Mouse (Mus musculus) midbrain, embryonic 16.5 days (tissue): ENCODE data around the gene Ccdc96. TPM values are rescaled to one million over a fixed set of nuclear protein-coding genes. Genes with fewer than 3 reads are reported as not detected.

Source experiments
- ATAC-seq: fragments of 200-750 bp; cut with Nextera tagmentation; 2 replicates; pipeline ENCODE4 v1.8.0; 2017; ENCODE audit warnings: moderate TSS enrichment
- H3K27ac ChIP-seq: fragments of 300-500 bp; sonication (generic); 2 replicates; pipeline ENCODE4 v1.5.1; 2014; ENCODE audit warnings: mild to moderate bottlenecking, low read length, mixed read lengths
- H3K27me3 ChIP-seq: fragments of 300-500 bp; sonication (generic); 2 replicates; pipeline ENCODE4 v1.6.1; 2014; ENCODE audit warnings: low read depth, low read length, mixed read lengths; ENCODE audit not compliant: control insufficient read depth, insufficient read depth
- H3K36me3 ChIP-seq: fragments of 300-500 bp; sonication (generic); 2 replicates; pipeline ENCODE4 v1.6.1; 2014; ENCODE audit warnings: mild to moderate bottlenecking, low read length, moderate library complexity, mixed read lengths; ENCODE audit not compliant: control insufficient read depth, insufficient read depth
- H3K4me1 ChIP-seq: fragments of 300-500 bp; sonication (generic); 2 replicates; pipeline ENCODE4 v1.6.1; 2014; ENCODE audit warnings: mild to moderate bottlenecking, low read length, mixed read lengths; ENCODE audit not compliant: control insufficient read depth, insufficient read depth
- H3K4me2 ChIP-seq: fragments of 300-500 bp; sonication (generic); 2 replicates; pipeline ENCODE4 v1.6.1; 2014; ENCODE audit warnings: mild to moderate bottlenecking, low read length, mixed read lengths
- H3K4me3 ChIP-seq: fragments of 300-500 bp; sonication (generic); 2 replicates; pipeline ENCODE4 v1.5.1; 2014; ENCODE audit warnings: low read depth, mild to moderate bottlenecking, low read length, moderate library complexity, mixed read lengths
- H3K9ac ChIP-seq: fragments of 300-500 bp; sonication (generic); 2 replicates; pipeline ENCODE4 v1.6.1; 2014; ENCODE audit warnings: low read depth, low read length, mixed read lengths
- H3K9me3 ChIP-seq: fragments of 300-500 bp; sonication (generic); replicated peaks from 2 replicates; pipeline ENCODE4 v1.6.1; 2014; ENCODE audit warnings: mild to moderate bottlenecking, low read length, mixed read lengths; ENCODE audit not compliant: control insufficient read depth, poor library complexity, severe bottlenecking
- WGBS: fragments of 180-500 bp; shearing (Covaris S2); extraction: QIAGEN DNeasy Blood & Tissue Kit; methylation state at CpG from one replicate; pipeline ENCODE4 v1.1.7; 2014; 5-methylcytosine and 5-hydroxymethylcytosine counted together
- polyA plus RNA-seq: library from polyadenylated mRNA; unstranded; fragments of >200 nt; fragmentation: Nextera tagmentation; extraction: Ambion mirVana; gene quantifications from 2 replicates; pipeline ENCODE4 v1.2.1, GENCODE M21; 2015

The Ccdc96 gene
- polyA plus RNA-seq, 1 experiment from 2014 or later, result 3.8 TPM

DNA sequence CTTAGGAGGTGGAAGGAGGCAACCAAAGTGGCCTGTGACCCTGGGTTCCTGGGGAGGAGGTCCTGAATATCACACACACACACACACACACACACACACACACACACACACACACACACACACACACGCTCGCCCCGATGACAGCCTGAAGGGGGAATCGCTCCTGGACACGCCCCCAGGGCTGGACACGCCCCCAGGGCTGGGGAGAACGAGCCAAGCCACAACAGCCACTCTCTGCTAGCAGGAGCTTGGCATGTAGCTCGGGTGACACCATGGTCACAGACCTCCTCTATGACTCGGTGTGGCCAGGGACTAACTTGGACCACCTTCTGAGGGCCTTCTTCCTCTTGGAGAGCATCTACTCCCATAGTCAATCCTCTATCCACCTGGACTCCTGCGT is 33.3 kb upstream of the Ccdc96 start:
- Histone ChIP-seq H3K4me1 (no peaks in the 10 kb centered on the region), H3K36me3 (no peaks in the 10 kb centered on the region), H3K4me2 (no peak overlapping the region), H3K9ac (no peak overlapping the region), H3K27me3 (no peaks in the 10 kb centered on the region), H3K4me3 (no peak overlapping the region), H3K9me3 (no peaks in the 10 kb centered on the region), H3K27ac (no peak overlapping the region)
- 17% methylated on average over 10 of the region's 10 CpGs for WGBS
- no peak for ATAC-seq

DNA sequence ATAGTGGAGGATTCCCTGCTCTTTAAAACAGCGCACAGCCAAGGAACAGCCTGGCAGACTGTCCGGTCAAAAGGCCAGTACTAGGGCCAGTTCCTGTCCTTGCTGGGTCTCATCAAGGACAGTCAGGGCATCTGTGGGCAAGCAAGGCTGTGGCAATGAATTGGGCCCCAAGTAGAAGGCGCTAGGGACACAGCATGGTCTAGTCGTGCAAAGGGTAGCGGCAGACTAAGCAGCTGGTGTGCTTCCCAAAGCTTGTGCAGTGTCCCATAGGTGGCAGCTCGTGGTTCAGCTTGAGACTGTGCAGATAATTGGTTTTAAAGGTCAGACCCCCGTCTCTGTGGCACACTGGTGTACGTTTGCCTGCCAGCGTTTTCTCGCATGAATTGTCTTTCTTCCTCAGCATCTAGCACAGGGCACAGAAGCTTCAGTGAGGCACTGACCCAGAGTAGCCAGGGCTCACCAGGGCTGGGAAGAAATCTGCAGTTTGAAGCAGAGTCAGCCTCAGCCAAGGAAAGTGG is 32.5 kb upstream of the Ccdc96 start:
- 58% methylated on average over 10 of the region's 10 CpGs for WGBS
- H3K9ac ChIP-seq, result no peak overlapping the region

DNA sequence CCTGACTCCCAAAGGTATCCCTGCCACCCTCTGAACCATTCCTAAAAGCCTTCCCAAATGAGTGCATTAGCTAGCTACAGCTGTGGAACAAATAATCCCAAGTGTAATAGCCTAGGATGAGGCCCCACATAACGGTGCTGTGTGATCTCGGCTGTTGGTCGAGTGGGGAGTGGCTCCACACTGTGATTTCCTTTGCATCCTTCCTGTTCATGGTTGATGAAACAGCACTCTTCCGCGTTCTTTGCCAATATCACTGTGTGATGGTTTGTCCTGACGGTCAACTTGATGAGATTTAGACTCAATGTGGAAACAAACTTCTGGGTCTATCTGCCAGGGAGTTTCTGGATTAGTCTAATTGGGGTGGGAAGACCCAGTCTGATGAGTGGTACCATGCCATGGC is 31.6 kb upstream of the Ccdc96 start:
- H3K4me3 ChIP-seq, result no peak overlapping the region
- WGBS, result 83% methylated on average over 6 of the region's 6 CpGs
- H3K4me2 ChIP-seq, result no peak overlapping the region
- ATAC-seq, result no peak
- no peaks in the 10 kb centered on the region for H3K36me3 ChIP-seq
- H3K27me3 ChIP-seq, result no peaks in the 10 kb centered on the region
- no peaks in the 10 kb centered on the region for H3K4me1 ChIP-seq
- no peak overlapping the region for H3K9ac ChIP-seq
- no peak overlapping the region for H3K27ac ChIP-seq
- no peaks in the 10 kb centered on the region for H3K9me3 ChIP-seq

More for the DNA sequence above, 32.5 kb upstream of the Ccdc96 start:
- no peaks in the 10 kb centered on the region for H3K27me3 ChIP-seq
- no peak overlapping the region for H3K4me2 ChIP-seq
- no peak overlapping the region for H3K4me3 ChIP-seq
- no peak overlapping the region for H3K27ac ChIP-seq
- no peaks in the 10 kb centered on the region for H3K36me3 ChIP-seq
- no peaks in the 10 kb centered on the region for H3K4me1 ChIP-seq
- H3K9me3 ChIP-seq, result no peaks in the 10 kb centered on the region
- no peak for ATAC-seq

DNA sequence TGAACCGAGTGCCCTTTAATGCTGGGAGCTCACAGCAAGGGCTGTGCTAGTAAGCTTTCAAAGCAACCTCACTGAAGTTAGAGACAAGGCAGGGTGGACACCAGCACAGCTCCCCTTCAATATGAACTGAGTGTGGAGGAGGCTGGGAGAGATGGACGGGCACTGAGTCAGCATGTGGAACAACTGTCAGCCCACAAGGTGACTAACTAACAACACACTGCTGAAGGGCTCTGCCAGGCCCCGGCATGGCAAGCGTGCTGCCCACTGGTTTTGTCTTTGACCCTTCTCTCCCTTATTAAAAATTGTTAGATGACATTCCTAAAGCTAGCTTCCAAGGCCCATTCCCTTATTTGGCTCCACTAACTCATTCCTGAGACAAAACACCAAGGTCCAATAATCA is 26.7 kb upstream of the Ccdc96 start:
- H3K27ac ChIP-seq, result no peak overlapping the region
- H3K9me3 ChIP-seq, result no peaks in the 10 kb centered on the region
- ATAC-seq, result no peak
- H3K27me3 ChIP-seq, result no peaks in the 10 kb centered on the region
- H3K4me3 ChIP-seq, result no peak overlapping the region
- H3K9ac ChIP-seq, result no peak overlapping the region
- 87% methylated on average over 4 of the region's 4 CpGs for WGBS
- no peaks in the 10 kb centered on the region for H3K36me3 ChIP-seq
- no peaks in the 10 kb centered on the region for H3K4me1 ChIP-seq
- H3K4me2 ChIP-seq, result no peak overlapping the region

DNA sequence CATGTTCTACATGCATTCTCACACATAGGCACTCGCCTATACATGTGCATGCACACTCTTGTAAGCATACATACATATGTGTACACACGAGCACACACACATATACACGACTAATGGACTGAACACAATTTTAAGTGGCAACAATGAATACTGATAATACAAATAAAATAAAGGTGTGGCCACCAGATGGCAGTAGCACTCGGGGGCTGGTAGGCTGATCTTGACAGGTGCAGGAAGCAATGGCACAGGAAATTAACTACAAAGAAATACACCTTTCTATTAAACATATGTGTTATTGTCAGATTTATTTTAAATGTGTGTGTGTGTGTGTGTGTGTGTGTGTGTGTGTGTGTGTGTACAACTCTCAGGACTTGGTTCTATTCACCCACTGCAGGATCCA is 25.5 kb upstream of the Ccdc96 start:
- H3K4me3 ChIP-seq, result no peak overlapping the region
- no peak overlapping the region for H3K9ac ChIP-seq
- WGBS, result 23% methylated on average over 4 of the region's 4 CpGs
- no peaks in the 10 kb centered on the region for H3K9me3 ChIP-seq
- no peak overlapping the region for H3K27ac ChIP-seq
- peaks cover 3% of the 10 kb centered on the region; the same call in 1 of the 2 replicates for H3K27me3 ChIP-seq
- no peak overlapping the region for H3K4me2 ChIP-seq
- H3K36me3 ChIP-seq, result no peaks in the 10 kb centered on the region
- H3K4me1 ChIP-seq, result peaks cover 1% of the 10 kb centered on the region
- no peak for ATAC-seq

DNA sequence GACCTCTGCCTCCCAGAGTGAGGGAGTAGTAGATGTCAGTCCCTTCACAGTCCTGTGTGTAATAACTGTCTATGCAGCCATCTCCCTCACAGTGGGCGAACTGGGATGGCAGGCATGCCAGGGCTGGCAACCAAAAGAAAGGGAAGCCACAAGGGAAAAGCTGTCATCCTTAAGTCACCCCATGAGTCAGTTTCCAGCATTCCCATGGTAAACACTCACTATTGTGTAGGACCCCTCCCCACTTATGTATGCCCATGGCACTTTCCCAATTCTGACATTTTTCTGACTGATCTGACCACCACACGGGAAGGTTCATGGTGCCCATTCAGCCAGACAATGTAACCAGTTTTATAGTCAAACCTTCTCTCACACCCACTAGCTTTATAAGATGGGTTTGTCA is 23.7 kb upstream of the Ccdc96 start:
- no peak for ATAC-seq
- no peaks in the 10 kb centered on the region for H3K9me3 ChIP-seq
- peaks cover 3% of the 10 kb centered on the region; the same call in 1 of the 2 replicates for H3K27me3 ChIP-seq
- no peak overlapping the region for H3K9ac ChIP-seq
- no peaks in the 10 kb centered on the region for H3K36me3 ChIP-seq
- 86% methylated on average over 2 of the region's 2 CpGs for WGBS
- no peak overlapping the region for H3K27ac ChIP-seq
- H3K4me1 ChIP-seq, result peaks cover 8% of the 10 kb centered on the region
- no peak overlapping the region for H3K4me3 ChIP-seq
- H3K4me2 ChIP-seq, result no peak overlapping the region

DNA sequence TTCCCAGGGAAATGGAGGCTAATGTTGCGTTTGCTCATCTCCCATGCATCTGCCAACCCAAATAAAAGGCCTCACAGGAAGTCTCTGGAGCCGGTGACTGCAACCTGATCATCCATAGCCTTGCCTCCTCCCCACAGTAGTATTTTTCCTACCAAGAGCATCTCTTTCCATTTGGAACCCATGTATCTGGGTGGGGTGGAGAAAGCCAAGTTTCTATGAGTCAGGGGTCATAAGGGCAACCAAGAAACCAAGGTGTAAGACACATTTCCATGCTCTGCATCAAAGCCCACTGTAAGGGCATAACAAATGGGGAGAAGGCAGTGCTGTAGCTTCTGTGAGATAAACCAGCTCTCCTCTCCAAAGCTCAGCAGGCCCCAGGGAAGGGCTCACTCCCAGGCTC is 23.2 kb upstream of the Ccdc96 start:
- no peak overlapping the region for H3K27ac ChIP-seq
- H3K27me3 ChIP-seq, result peaks cover 3% of the 10 kb centered on the region; the same call in 1 of the 2 replicates
- H3K9ac ChIP-seq, result no peak overlapping the region
- no peak overlapping the region for H3K4me3 ChIP-seq
- no peak overlapping the region for H3K4me2 ChIP-seq
- H3K36me3 ChIP-seq, result no peaks in the 10 kb centered on the region
- H3K4me1 ChIP-seq, result peaks cover 13% of the 10 kb centered on the region
- no peaks in the 10 kb centered on the region for H3K9me3 ChIP-seq
- 74% methylated on average over 2 of the region's 2 CpGs for WGBS
- ATAC-seq, result no peak

DNA sequence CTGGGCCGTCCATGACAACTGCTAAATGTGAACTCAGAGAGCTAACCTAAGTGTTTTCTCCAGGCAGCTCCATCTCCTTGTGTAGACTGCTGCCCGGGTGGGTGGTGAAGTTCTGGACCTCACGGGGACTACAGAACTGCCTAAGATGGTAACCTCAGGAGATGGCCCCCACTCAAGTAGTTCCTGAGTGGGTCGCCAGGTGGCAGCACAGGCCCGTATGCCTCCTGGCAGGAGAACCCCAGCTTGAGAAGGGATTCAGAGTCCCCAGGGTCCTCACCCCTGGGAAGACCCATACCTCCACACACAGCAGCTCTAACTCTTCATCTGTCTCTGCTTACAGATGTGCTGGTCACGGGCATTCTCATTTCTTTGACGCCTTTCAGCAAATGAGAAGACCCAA is 21.6 kb upstream of the Ccdc96 start:
- Histone ChIP-seq H3K27ac (no peak overlapping the region), H3K9ac (no peak overlapping the region), H3K36me3 (no peaks in the 10 kb centered on the region), H3K4me1 (peaks cover 17% of the 10 kb centered on the region), H3K9me3 (no peaks in the 10 kb centered on the region), H3K4me3 (no peak overlapping the region), H3K4me2 (no peak overlapping the region), H3K27me3 (peaks cover 3% of the 10 kb centered on the region; the same call in 1 of the 2 replicates)
- no peak for ATAC-seq
- WGBS, result 21% methylated on average over 7 of the region's 7 CpGs

DNA sequence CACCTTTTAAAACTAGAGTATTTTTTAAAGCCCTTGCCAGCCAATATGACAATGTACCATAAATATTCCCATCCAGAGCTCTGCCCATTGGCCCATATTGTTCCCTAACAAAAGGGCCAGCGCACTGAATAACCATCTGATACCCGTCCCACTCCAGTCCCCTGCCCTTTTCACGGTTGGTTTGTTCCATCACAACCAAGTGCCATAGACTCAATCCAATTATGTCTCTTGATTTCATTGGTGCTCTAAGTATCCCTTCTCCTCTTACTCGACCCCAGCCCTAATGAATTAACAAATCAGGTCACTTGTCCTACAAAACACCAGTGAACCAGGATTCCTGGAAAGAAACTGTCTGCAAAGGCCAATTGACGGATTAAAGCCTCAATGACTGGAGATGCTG is 21.0 kb upstream of the Ccdc96 start:
- Histone ChIP-seq H3K36me3 (no peaks in the 10 kb centered on the region), H3K4me3 (no peak overlapping the region), H3K4me2 (no peak overlapping the region), H3K27ac (no peak overlapping the region), H3K9me3 (no peaks in the 10 kb centered on the region), H3K27me3 (peaks cover 3% of the 10 kb centered on the region; the same call in 1 of the 2 replicates), H3K9ac (no peak overlapping the region), H3K4me1 (peaks cover 17% of the 10 kb centered on the region)
- WGBS, result 8% methylated on average over 5 of the region's 5 CpGs
- ATAC-seq, result no peak
